Comparison of ENCODE assay signal across 8 mouse cellular contexts in genomic region chr14:60379323-60379957, GRCm38 (mm10). TPM values are rescaled to one million over a fixed set of nuclear protein-coding genes. Genes with fewer than 3 reads are reported as not detected.
DNase-seq lines count a peak whose midpoint lies in the region; ATAC-seq and TF ChIP-seq lines count a peak whose summit lies in the region.

No protein-coding gene starts in this region.

- DNase-seq in layer of hippocampus, adult 2 months (ENCODE audit: low spot score in 2 of 2) = no peak
- no peak for DNase-seq in layer of hippocampus, postnatal 14 days (ENCODE audit: low spot score in 2 of 2)
- DNase-seq in cerebellum, adult 9-10 months = peak; percentile 76
- DNase-seq in hindbrain, embryonic 11.5 days (ENCODE audit: low spot score) = no peak
- DNase-seq in frontal cortex, postnatal 25 days (ENCODE audit: low spot score in 2 of 2) = no peak
- no peak for DNase-seq in frontal cortex, postnatal 10 days (ENCODE audit: low spot score in 2 of 2)

- WGBS in hindbrain, embryonic 11.5 days = 53% methylated on average over 20 of the region's 20 CpGs
- 59% methylated on average over 20 of the region's 20 CpGs for WGBS in midbrain, embryonic 12.5 days

- no peaks in the 10 kb centered on the region for H3K9me3 ChIP-seq in hindbrain, embryonic 11.5 days (ENCODE audit: control insufficient read depth, low read length)
- no peaks in the 10 kb centered on the region for H3K9me3 ChIP-seq in midbrain, embryonic 12.5 days

- peak overlapping the region; percentile 95 for H3K4me3 ChIP-seq in layer of hippocampus, adult 2 months
- H3K4me3 ChIP-seq in hindbrain, embryonic 11.5 days (ENCODE audit: low read depth, low read length) = peak overlapping the region; percentile 51
- H3K4me3 ChIP-seq in midbrain, embryonic 12.5 days = peak overlapping the region; percentile 74

- no peaks in the 10 kb centered on the region for H3K36me3 ChIP-seq in hindbrain, embryonic 11.5 days (ENCODE audit: control insufficient read depth, insufficient read depth, low read length)
- 0 out of 2 replicates have a peak, but pooled peaks cover 4% of the 10 kb centered on the region for H3K36me3 ChIP-seq in midbrain, embryonic 12.5 days

- peak; percentile 20; the same call in 1 of the 2 replicates for ATAC-seq in hindbrain, embryonic 11.5 days (ENCODE audit: low FRiP score)
- ATAC-seq in midbrain, embryonic 12.5 days (ENCODE audit: low FRiP score, low read depth) = no peak
- ATAC-seq in activated CD4-positive, CD25-positive, alpha-beta regulatory T cell, adult 4 months = no peak

- H3K27ac ChIP-seq in layer of hippocampus, adult 2 months = peak overlapping the region; percentile 92
- 0 out of 2 replicates have a peak overlapping the region, but pooled peaks have one; percentile 89 for H3K27ac ChIP-seq in hindbrain, embryonic 11.5 days (ENCODE audit: low read depth, low read length)
- peak overlapping the region; percentile 88 for H3K27ac ChIP-seq in midbrain, embryonic 12.5 days (replicated peaks)

- no peak for TF ChIP-seq CTCF in layer of hippocampus, adult 2 months (conservative IDR thresholded peaks at IDR 0.05)

- H3K4me2 ChIP-seq in hindbrain, embryonic 11.5 days (replicated peaks; ENCODE audit: low read depth, low read length) = peak overlapping the region; percentile 73
- peak overlapping the region; percentile 68 for H3K4me2 ChIP-seq in midbrain, embryonic 12.5 days (replicated peaks)

- H3K27me3 ChIP-seq in hindbrain, embryonic 11.5 days (ENCODE audit: control insufficient read depth, insufficient read depth, low read length) = no peaks in the 10 kb centered on the region
- peaks cover 38% of the 10 kb centered on the region for H3K27me3 ChIP-seq in midbrain, embryonic 12.5 days

- H3K9ac ChIP-seq in hindbrain, embryonic 11.5 days (ENCODE audit: low read depth, low read length) = peak overlapping the region; percentile 92
- H3K9ac ChIP-seq in midbrain, embryonic 12.5 days (replicated peaks) = peak overlapping the region; percentile 92

- H3K4me1 ChIP-seq in hindbrain, embryonic 11.5 days (replicated peaks; ENCODE audit: control insufficient read depth, insufficient read depth, low read length) = 0 out of 2 replicates have a peak, but pooled peaks cover 2% of the 10 kb centered on the region
- H3K4me1 ChIP-seq in midbrain, embryonic 12.5 days = peaks cover 56% of the 10 kb centered on the region

RNA-seq across cellular contexts. Expression of gene Amer2, which starts 6.4 kb away (rescaled TPM):
- total RNA-seq in layer of hippocampus, adult 2 months (2021) = 10 to 100 TPM; 47.7 to 49.2 TPM
- 10 to 100 TPM; 44.0 to 44.2 TPM for total RNA-seq in layer of hippocampus, postnatal 14 days (2021)
- 12.0 and 12.6 TPM in 2 replicates for polyA plus RNA-seq in hindbrain, embryonic 11.5 days (2014; fragmentation: Nextera tagmentation; extraction: Ambion mirVana)
- polyA plus RNA-seq in midbrain, embryonic 12.5 days (2016; fragmentation: Nextera tagmentation; extraction: Ambion mirVana) = 31.0 and 44.7 TPM in 2 replicates
- not detected for polyA plus RNA-seq in activated CD4-positive, CD25-positive, alpha-beta regulatory T cell, adult 4 months (2017; shearing (Covaris generic))

Comparison
In these comparisons a context has a peak if more than half of its experiments do, and no peak if none do; other contexts are left out.
1. RNA of gene Amer2, which starts 6.4 kb away (polyA plus RNA-seq): 31.0 to 44.7 TPM in midbrain, embryonic 12.5 days and 12.0 to 12.6 TPM in hindbrain, embryonic 11.5 days; not detected in activated CD4-positive, CD25-positive, alpha-beta regulatory T cell, adult 4 months; every median in the first group is over 10 times any median in the second.
2. Peak in every context shown above with its lines, with median percentiles within 50 percentile points of each other: H3K27ac ChIP-seq and H3K4me3 ChIP-seq.